Mouse (Mus musculus): ENCODE measurements around the gene Akr1c18. TPM values are rescaled to one million over a fixed set of nuclear protein-coding genes. Genes with fewer than 3 reads are reported as not detected.

The Akr1c18 gene
- total and polyA plus RNA-seq, 3 experiments = not detected

DNA sequence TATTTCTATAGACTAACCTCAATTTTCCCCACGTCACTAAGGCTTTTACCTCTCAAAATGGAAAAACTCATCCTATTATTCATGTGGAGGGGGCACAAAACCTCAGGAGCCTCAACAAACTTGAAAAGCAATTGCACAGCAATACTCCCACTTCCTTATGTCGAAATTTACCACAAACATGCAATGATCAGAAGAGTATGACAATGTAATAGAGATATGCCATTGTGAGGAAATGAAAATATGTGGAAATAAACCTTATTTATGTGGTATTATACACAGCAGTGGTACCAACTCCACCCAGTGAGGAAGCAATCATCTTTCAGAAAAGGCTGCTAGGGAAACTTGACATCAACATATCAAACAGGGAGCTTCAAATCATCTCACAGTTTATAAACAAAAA lies 2.5 kb upstream of the Akr1c18 start:
- no peaks in the 10 kb centered on the region for H3K36me3 ChIP-seq (ENCODE audit: control insufficient read depth in 1 of 2, insufficient read depth in 2 of 2, low read length in 2 of 2)
- no peak for DNase-seq (ENCODE audit: low read depth, low spot score)
- H3K79me2 ChIP-seq (ENCODE audit: control insufficient read depth, insufficient read depth, low read length, poor library complexity) = no peaks in the 10 kb centered on the region
- H3K9me3 ChIP-seq (replicated peaks; ENCODE audit: insufficient read depth, low read length) = no peaks in the 10 kb centered on the region
- H3K4me1 ChIP-seq (ENCODE audit: control insufficient read depth in 1 of 2, insufficient read depth in 2 of 2, low read length in 2 of 2) = no peaks in the 10 kb centered on the region
- no peak overlapping the region for H3K27ac ChIP-seq (ENCODE audit: control insufficient read depth, low read depth, low read length)
- H3K4me3 ChIP-seq (ENCODE audit: control insufficient read depth in 1 of 2, insufficient read depth in 1 of 2, low read depth in 2 of 2, low read length in 2 of 2) = no peak overlapping the region
- H3K9ac ChIP-seq (ENCODE audit: control insufficient read depth, low read depth, low read length, poor library complexity, severe bottlenecking) = no peak overlapping the region
- TF ChIP-seq ZNF384 (IDR thresholded peaks at IDR 0.05; ENCODE audit: low read depth, low read length) (no peak), USF2 (IDR thresholded peaks at IDR 0.05; ENCODE audit: borderline replicate concordance in 1 of 2, insufficient read depth in 1 of 2, low read depth in 1 of 2, low read length in 2 of 2) (no peak), ZC3H11A (IDR thresholded peaks at IDR 0.05; ENCODE audit: low read depth, low read length) (no peak), UBTF (IDR thresholded peaks at IDR 0.05; ENCODE audit: borderline replicate concordance, insufficient read depth, low read depth, low read length) (no peak), MAFK (IDR thresholded peaks at IDR 0.05; ENCODE audit: borderline replicate concordance, low read depth, low read length) (no peak)
- no peaks in the 10 kb centered on the region for H3K27me3 ChIP-seq (ENCODE audit: control insufficient read depth in 1 of 2, insufficient read depth in 2 of 2, low read length in 2 of 2)

DNA sequence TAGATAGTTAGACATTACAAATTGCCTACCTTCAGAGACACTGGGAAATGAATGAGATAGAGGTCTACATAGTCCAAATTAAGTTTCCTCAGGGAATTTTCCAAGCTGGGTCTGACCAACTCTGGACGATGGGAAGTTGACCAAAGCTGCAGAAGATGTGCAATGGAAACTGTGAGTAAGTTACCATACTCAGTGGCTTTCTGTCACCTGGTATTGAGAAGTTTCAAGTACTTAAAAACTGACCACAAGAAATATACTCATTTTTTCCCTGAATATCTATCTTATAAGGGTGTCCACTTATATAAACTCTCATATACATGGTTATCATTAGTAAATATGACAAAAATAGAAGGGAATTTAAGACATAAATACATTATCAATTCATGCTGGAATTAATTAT lies 6.2 kb downstream of the Akr1c18 start:
- Histone ChIP-seq H3K9ac (ENCODE audit: control insufficient read depth, low read depth, low read length, poor library complexity, severe bottlenecking) (no peak overlapping the region), H3K36me3 (ENCODE audit: control insufficient read depth in 1 of 2, insufficient read depth in 2 of 2, low read length in 2 of 2) (no peaks in the 10 kb centered on the region), H3K4me1 (ENCODE audit: control insufficient read depth in 1 of 2, insufficient read depth in 2 of 2, low read length in 2 of 2) (no peaks in the 10 kb centered on the region), H3K79me2 (ENCODE audit: control insufficient read depth, insufficient read depth, low read length, poor library complexity) (no peaks in the 10 kb centered on the region), H3K27me3 (ENCODE audit: control insufficient read depth in 1 of 2, insufficient read depth in 2 of 2, low read length in 2 of 2) (no peaks in the 10 kb centered on the region; a peak in 1 of 4 replicates), H3K27ac (ENCODE audit: control insufficient read depth, low read depth, low read length) (no peak overlapping the region), H3K9me3 (replicated peaks; ENCODE audit: insufficient read depth, low read length) (no peaks in the 10 kb centered on the region), H3K4me3 (ENCODE audit: control insufficient read depth in 1 of 2, insufficient read depth in 1 of 2, low read depth in 2 of 2, low read length in 2 of 2) (no peak overlapping the region)
- no peak for DNase-seq (ENCODE audit: low read depth, low spot score)
- TF ChIP-seq MAFK (IDR thresholded peaks at IDR 0.05; ENCODE audit: borderline replicate concordance, low read depth, low read length) = no peak
- no peak for TF ChIP-seq SIN3A (IDR thresholded peaks at IDR 0.05; ENCODE audit: low read length)

DNA sequence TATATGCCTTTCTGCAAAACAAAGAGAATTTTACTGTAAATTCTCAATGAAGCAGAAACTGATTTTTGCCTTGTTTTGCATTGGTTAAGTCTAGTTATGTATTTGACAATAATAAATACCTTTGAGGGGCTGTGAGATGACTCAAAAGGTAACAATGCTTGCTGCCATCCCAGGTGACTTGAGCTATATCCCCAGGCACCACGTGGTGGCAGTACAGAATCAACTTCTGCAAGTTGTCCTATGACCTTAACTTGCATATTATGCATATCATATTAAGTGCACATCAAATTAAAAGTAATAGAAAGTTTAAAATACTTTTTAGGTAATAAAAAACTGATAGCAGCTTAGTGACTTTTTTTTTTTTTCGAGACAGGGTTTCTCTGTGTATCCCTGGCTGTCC lies 17.4 kb downstream of the Akr1c18 start:
- Histone ChIP-seq H3K4me1 (ENCODE audit: control insufficient read depth in 1 of 2, insufficient read depth in 2 of 2, low read length in 2 of 2) (no peaks in the 10 kb centered on the region), H3K27me3 (ENCODE audit: control insufficient read depth in 1 of 2, insufficient read depth in 2 of 2, low read length in 2 of 2) (no peaks in the 10 kb centered on the region), H3K4me3 (ENCODE audit: control insufficient read depth in 1 of 2, insufficient read depth in 1 of 2, low read depth in 2 of 2, low read length in 2 of 2) (no peak overlapping the region), H3K36me3 (ENCODE audit: control insufficient read depth in 1 of 2, insufficient read depth in 2 of 2, low read length in 2 of 2) (no peaks in the 10 kb centered on the region), H3K9me3 (replicated peaks; ENCODE audit: insufficient read depth, low read length) (no peaks in the 10 kb centered on the region), H3K27ac (ENCODE audit: control insufficient read depth, low read depth, low read length) (no peak overlapping the region), H3K9ac (ENCODE audit: control insufficient read depth, low read depth, low read length, poor library complexity, severe bottlenecking) (no peak overlapping the region), H3K79me2 (ENCODE audit: control insufficient read depth, insufficient read depth, low read length, poor library complexity) (no peaks in the 10 kb centered on the region)
- TF ChIP-seq ZC3H11A (IDR thresholded peaks at IDR 0.05; ENCODE audit: low read depth, low read length) (peak; percentile 57), BHLHE40 (IDR thresholded peaks at IDR 0.05; ENCODE audit: borderline replicate concordance, low read depth, low read length) (no peak), GABPA (IDR thresholded peaks at IDR 0.05; ENCODE audit: low read depth, low read length) (no peak), UBTF (IDR thresholded peaks at IDR 0.05; ENCODE audit: borderline replicate concordance, insufficient read depth, low read depth, low read length) (no peak), MEF2A (IDR thresholded peaks at IDR 0.05; ENCODE audit: extremely low read depth, insufficient replicate concordance, low read depth, low read length, poor library complexity, severe bottlenecking) (no peak), CHD1 (IDR thresholded peaks at IDR 0.05; ENCODE audit: low read depth, low read length) (no peak), MYB (IDR thresholded peaks at IDR 0.05; ENCODE audit: low read depth, low read length) (no peak), CHD2 (IDR thresholded peaks at IDR 0.05; ENCODE audit: low read length) (no peak), POLR2AphosphoS5 (IDR thresholded peaks at IDR 0.05; ENCODE audit: borderline replicate concordance, low read depth, low read length) (no peak), CTCF (IDR thresholded peaks at IDR 0.05 in 2 of 3, conservative IDR thresholded peaks at IDR 0.05 in 1 of 3; ENCODE audit: control insufficient read depth in 1 of 3, insufficient read depth in 1 of 3, low read depth in 2 of 3, low read length in 3 of 3, poor library complexity in 1 of 3, severe bottlenecking in 1 of 3) (peak; percentile 25 to 67 (median 56); a peak in 5 of 6 replicates), NRF1 (IDR thresholded peaks at IDR 0.05; ENCODE audit: insufficient read depth, low read depth, low read length, poor library complexity, severe bottlenecking) (no peak), USF2 (IDR thresholded peaks at IDR 0.05; ENCODE audit: borderline replicate concordance in 1 of 2, insufficient read depth in 1 of 2, low read depth in 1 of 2, low read length in 2 of 2) (no peak), RAD21 (IDR thresholded peaks at IDR 0.05; ENCODE audit: low read depth, low read length) (peak; percentile 61), MXI1 (IDR thresholded peaks at IDR 0.05; ENCODE audit: low read depth, low read length) (no peak), ZNF384 (IDR thresholded peaks at IDR 0.05; ENCODE audit: low read depth, low read length) (no peak), SMC3 (IDR thresholded peaks at IDR 0.05; ENCODE audit: low read depth, low read length) (peak; percentile 72), TCF12 (IDR thresholded peaks at IDR 0.05; ENCODE audit: low read depth, low read length) (no peak)
- peak; percentile 41 for DNase-seq (ENCODE audit: low read depth, low spot score)

Data from MEL (cell line).